Mouse (Mus musculus): Measurements from ENCODE around the gene Ercc1.

GRCm38 (mm10) chr7:19320637-19321036 lies 23.9 kb upstream of the Ercc1 start:
- no peak for TF ChIP-seq CTCF (IDR thresholded peaks at IDR 0.05; ENCODE audit: extremely low read depth, insufficient read depth, low read length)
- no peak for TF ChIP-seq POLR2A (IDR thresholded peaks at IDR 0.05; ENCODE audit: extremely low read depth, insufficient read depth, low read length)

Measured in cortical plate, adult 2 months (tissue).